Mouse (Mus musculus) bone marrow macrophage, adult 2 months (primary cell): Measurements from ENCODE around the gene Spry2.

Experiments used
- CTCF ChIP-seq: IDR thresholded peaks from 2 replicates; pipeline ENCODE4 v1.5.1; 2012; ENCODE audit warnings: low read depth, mild to moderate bottlenecking, low read length, moderate library complexity
- POLR2A ChIP-seq: IDR thresholded peaks from 2 replicates; pipeline ENCODE4 v1.6.1; 2012; ENCODE audit warnings: mild to moderate bottlenecking, low read depth, low read length, borderline replicate concordance

DNA sequence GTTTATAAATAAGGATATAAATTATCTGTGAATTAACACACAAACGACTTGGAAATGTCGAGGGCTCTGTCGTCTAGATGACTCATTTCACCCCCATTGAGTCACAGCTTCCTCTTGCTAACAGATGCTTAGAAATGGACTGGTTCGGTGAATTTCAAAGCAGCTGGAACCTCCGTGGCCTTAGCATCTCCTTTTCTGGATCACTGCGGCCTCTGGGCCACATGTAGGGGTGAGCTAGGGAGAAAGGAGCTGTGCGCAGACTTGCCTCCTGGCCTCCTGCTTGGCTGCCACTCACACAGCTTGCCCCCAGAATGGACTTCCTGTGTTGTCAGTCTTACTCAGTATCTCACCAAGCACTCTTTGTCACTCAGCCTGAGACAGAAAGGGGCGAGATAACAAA is 26.3 kb upstream of the Spry2 start:
- no peak for TF ChIP-seq CTCF
- TF ChIP-seq POLR2A: no peak
